Mouse (Mus musculus): ENCODE measurements around the gene Alk. TPM values are rescaled to one million over a fixed set of nuclear protein-coding genes. Genes with fewer than 3 reads are reported as not detected.

Gene Alk
- polyA plus RNA-seq, 1 experiment, result not detected

DNA sequence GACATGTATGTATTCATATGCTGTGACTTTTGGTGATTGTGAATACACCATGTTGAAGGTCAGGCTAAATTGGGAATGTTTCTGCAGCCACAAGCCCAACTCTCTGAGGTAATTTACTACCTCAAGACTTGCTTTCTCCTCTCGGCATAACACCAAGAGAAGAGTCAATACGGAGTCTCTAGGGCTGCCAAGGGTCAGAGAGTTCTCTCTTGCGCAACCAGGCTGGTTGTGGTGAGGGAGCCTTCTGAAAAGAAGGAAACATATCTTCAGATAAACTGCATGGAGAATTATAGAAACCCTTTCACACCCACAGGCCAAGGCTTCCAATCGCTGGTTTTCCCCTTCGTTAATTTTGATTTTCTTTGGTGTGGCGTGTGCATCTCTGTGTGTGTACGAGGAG lies 649.4 kb downstream of the Alk start:
- Histone ChIP-seq H3K27ac (replicated peaks; ENCODE audit: low read depth, low read length) (no peak overlapping the region), H3K4me1 (ENCODE audit: control insufficient read depth, insufficient read depth, insufficient read length, low read length) (no peaks in the 10 kb centered on the region), H3K4me3 (ENCODE audit: insufficient read depth, low read depth, low read length) (no peak overlapping the region)

DNA sequence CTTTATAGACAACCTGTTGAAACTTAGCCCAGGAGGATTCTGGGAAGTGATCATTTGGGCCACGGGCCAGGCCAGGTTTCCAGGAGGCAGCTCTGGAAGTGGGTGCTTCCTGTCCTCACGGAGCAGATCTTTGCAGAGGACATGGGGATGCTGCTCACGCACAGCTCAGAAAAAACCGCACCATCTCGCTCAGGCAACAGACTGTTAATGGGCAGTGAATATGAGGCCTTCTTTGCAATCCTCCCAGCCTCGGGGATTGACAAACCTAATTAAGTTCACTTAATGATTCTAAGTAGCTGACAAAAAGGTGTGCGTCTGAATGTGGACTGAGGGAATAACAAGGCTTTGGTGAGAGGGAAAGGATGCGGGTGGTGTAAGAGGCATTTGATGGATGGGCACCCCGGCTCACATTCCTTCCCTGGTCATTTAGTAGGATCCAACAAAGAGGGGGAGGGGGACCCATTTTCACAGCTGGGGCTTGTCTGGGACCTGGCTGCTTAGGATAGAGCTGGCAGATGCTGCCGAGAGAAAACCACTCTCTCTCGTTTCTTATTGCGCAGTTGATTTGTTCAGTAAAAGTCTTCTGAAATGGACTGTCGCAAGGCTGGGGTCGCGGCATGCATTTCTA lies 650.1 kb downstream of the Alk start:
- Histone ChIP-seq H3K4me3 (ENCODE audit: insufficient read depth, low read depth, low read length) (no peak overlapping the region), H3K4me1 (ENCODE audit: control insufficient read depth, insufficient read depth, insufficient read length, low read length) (no peaks in the 10 kb centered on the region), H3K27ac (replicated peaks; ENCODE audit: low read depth, low read length) (no peak overlapping the region)

DNA sequence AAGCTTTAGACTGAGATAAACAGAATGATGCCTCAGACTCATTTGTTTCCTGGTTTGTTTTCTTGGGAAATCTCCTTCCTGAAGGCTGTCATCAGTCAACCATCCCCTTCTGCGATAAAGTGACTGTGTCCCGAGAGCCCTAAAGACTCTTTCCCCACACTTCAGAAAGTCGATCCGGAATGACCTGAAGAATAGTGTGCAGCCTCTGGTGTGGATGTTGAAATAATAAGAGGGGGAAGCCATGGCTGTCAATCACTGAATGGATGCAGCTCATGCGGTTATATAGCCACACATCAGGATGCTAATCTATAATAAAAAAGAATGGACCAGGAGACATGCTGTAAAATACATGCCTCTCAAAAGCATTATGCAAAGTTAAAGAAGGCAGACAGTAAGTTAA lies 653.5 kb downstream of the Alk start:
- Histone ChIP-seq H3K4me1 (ENCODE audit: control insufficient read depth, insufficient read depth, insufficient read length, low read length) (no peaks in the 10 kb centered on the region), H3K4me3 (ENCODE audit: insufficient read depth, low read depth, low read length) (no peak overlapping the region), H3K27ac (replicated peaks; ENCODE audit: low read depth, low read length) (no peak overlapping the region)

DNA sequence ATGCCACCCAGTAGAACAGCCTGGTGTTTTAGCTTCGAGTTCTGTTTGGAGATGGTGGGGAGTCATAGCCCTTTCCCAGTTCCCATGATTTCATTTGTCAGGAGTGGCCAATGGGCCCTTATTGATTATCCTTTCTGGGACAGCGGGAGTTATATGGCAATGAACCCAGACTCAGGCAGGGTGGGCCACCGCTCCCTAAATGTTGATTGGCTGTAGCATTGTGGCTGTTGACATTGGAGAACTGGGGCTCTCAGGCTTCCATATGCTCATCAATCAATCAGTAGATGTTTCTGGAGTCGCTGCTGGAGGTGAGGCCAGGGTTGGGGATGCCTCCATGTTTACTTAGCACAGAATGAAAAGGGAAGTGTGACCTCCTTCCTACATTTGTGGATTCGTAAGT lies 655.7 kb downstream of the Alk start:
- H3K4me1 ChIP-seq (ENCODE audit: control insufficient read depth, insufficient read depth, insufficient read length, low read length), result no peaks in the 10 kb centered on the region
- no peak overlapping the region for H3K4me3 ChIP-seq (ENCODE audit: insufficient read depth, low read depth, low read length)
- H3K27ac ChIP-seq (replicated peaks; ENCODE audit: low read depth, low read length), result no peak overlapping the region

DNA sequence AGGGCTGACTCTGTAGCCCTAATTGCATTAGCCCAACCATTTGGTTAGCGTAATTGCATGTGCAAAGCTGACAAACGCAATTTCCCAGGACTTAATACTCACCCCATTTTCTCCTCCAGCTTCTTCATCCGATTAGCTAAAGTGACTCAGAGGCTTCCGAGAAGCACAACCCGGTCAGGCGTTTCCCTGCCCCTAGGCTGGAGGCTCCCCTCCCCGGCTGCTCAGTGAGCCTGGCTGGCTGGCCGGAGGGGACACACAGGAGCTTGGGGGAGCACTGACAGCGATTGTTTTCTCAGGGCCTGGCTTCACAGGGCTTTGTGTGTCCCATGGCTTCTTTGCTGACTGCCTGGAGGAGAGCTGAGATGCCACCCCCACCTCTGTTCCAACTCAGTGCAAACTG lies 657.0 kb downstream of the Alk start:
- Histone ChIP-seq H3K4me1 (ENCODE audit: control insufficient read depth, insufficient read depth, insufficient read length, low read length) (no peaks in the 10 kb centered on the region), H3K4me3 (ENCODE audit: insufficient read depth, low read depth, low read length) (no peak overlapping the region), H3K27ac (replicated peaks; ENCODE audit: low read depth, low read length) (no peak overlapping the region)

DNA sequence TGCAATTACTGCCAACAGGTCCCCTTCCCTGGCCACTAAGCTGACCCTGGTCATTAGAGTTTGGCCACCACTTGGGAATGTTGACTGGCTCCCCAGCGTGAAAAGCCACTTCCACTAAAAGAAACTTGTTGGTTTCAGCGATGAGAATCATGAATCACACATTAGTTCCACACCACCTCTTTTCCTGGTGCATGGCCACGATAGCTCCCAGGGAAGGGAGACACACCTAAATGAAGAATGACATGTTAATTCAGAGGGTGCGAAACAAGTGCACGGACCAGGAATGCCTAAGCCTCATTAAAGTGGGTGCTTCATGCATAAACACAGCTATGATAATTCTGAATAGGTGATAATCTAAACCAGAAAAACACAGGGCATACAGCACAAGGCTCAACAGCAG lies 660.4 kb downstream of the Alk start:
- Histone ChIP-seq H3K4me1 (ENCODE audit: control insufficient read depth, insufficient read depth, insufficient read length, low read length) (no peaks in the 10 kb centered on the region), H3K4me3 (ENCODE audit: insufficient read depth, low read depth, low read length) (no peak overlapping the region), H3K27ac (replicated peaks; ENCODE audit: low read depth, low read length) (no peak overlapping the region)

DNA sequence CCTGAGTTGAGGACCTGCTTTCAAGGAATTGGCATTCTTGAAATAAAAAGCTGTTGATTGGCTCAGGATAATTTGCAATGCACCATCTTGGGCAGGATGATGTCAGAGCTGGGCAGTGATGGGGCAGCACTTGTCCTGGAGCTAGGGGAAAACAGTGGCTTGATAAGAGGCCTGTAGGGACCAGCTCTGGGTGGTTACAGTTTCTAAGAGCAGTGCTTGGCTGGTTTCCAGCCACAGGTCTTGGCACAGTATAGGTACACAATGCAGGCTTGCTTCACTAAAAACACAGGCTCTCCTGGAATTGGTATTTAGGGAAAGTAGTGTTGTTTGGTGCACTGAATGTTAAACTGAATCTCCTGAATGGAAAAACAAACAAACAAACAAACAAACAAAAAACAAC lies 662.4 kb downstream of the Alk start:
- H3K27ac ChIP-seq (replicated peaks; ENCODE audit: low read depth, low read length), result no peak overlapping the region
- no peak overlapping the region for H3K4me3 ChIP-seq (ENCODE audit: insufficient read depth, low read depth, low read length)
- H3K4me1 ChIP-seq (ENCODE audit: control insufficient read depth, insufficient read depth, insufficient read length, low read length), result no peaks in the 10 kb centered on the region

DNA sequence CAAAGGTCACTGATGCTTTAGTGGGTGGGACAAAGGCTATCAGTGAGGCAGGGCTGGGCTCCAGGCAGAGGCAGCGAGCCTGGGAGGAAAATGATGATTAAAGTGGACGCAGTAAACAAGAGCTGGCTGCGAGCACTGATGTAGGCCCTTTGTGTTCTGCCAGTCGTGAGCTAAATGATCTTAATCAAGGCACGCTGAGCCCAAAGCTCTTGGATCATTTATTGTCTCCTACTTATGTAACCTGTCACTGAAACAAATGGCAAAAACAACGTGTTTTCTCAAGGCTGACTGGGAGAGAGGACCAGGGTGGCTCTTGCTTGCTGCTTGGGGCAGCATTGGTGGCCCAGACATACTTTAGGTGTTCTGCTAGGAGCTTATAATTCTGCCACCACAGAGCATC lies 663.0 kb downstream of the Alk start:
- H3K4me3 ChIP-seq (ENCODE audit: insufficient read depth, low read depth, low read length), result no peak overlapping the region
- no peaks in the 10 kb centered on the region for H3K4me1 ChIP-seq (ENCODE audit: control insufficient read depth, insufficient read depth, insufficient read length, low read length)
- H3K27ac ChIP-seq (replicated peaks; ENCODE audit: low read depth, low read length), result no peak overlapping the region

DNA sequence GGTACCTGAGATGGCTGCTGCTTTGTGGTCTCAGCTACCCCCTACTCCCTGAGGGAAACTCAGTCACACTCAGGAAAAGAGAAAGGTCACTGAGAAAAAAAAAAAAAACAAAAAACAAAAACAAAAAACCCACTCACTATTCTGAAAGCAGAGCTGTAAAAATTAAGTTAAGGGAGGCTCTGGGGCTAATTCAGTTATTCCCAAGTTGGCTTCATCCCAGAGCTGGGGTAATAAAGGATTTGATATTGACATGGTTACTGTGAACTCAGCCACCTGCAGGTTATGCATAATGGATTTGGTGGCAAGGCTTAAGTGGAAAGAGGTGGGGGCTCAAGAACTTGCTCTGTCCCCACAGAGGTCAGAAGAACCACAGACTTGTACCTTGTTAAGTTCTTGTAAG lies 667.7 kb downstream of the Alk start:
- H3K4me3 ChIP-seq (ENCODE audit: insufficient read depth, low read depth, low read length), result no peak overlapping the region
- no peak overlapping the region for H3K27ac ChIP-seq (replicated peaks; ENCODE audit: low read depth, low read length)
- H3K4me1 ChIP-seq (ENCODE audit: control insufficient read depth, insufficient read depth, insufficient read length, low read length), result no peaks in the 10 kb centered on the region

DNA sequence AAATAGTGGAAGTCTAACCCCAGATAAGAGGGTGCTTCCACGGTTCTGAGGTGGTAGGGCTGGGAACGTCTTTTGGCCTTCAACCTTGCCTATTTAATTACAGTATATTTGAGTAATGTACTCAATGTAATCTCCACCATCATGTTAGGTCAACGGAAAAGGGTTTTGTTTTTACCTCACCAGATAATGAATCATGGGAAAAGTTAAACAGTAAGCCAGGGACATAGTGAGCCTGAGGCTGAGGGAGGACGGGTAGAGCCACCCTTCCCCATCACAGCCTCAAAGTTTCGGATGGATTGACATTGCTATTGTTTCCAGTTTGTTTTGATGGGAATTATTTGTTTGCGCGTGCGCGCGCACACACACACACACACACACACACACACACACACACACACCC lies 668.6 kb downstream of the Alk start:
- no peak overlapping the region for H3K27ac ChIP-seq (replicated peaks; ENCODE audit: low read depth, low read length)
- no peaks in the 10 kb centered on the region for H3K4me1 ChIP-seq (ENCODE audit: control insufficient read depth, insufficient read depth, insufficient read length, low read length)
- no peak overlapping the region for H3K4me3 ChIP-seq (ENCODE audit: insufficient read depth, low read depth, low read length)

DNA sequence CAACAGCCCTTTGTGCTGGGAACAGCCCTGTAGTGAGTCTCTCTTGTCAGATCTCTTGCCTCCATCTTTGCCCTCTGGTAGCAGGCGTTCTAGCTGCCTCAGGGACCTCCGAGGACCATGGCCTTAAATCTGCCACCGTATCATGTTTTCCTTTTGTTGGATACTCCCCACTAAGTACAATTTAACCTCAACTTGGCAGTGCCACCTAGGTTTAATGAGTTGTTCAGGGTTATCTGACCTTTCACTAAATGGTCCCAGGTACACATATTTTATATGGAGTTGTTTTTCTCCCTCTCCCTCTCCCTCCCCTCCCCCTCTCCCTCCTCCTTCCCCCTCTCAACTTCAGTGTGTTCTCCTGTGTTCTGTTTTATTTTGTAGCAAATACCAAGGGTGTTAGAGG lies 669.1 kb downstream of the Alk start:
- Histone ChIP-seq H3K4me3 (ENCODE audit: insufficient read depth, low read depth, low read length) (no peak overlapping the region), H3K27ac (replicated peaks; ENCODE audit: low read depth, low read length) (no peak overlapping the region), H3K4me1 (ENCODE audit: control insufficient read depth, insufficient read depth, insufficient read length, low read length) (no peaks in the 10 kb centered on the region)

DNA sequence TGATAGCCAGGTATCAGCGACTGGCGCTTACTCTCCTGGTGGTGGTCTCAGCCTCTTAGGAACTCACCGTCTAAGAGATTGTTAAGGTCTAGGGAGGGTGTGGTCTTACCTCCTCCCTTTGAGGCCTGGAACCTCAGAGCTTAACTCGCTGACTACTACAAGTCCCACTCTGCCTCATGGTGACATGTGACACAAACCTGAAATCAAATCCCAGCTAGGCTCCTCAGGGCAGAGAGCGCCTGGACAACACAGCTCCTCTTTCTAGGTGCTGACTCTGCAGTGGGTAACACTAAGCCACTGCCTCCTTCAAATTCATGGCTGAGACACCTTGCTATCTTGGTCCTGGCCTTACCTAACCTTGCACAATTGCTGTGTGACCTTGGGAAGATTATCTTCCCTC lies 689.5 kb downstream of the Alk start:
- H3K4me3 ChIP-seq (ENCODE audit: insufficient read depth, low read depth, low read length), result no peak overlapping the region
- no peak overlapping the region for H3K27ac ChIP-seq (replicated peaks; ENCODE audit: low read depth, low read length)
- no peaks in the 10 kb centered on the region for H3K4me1 ChIP-seq (ENCODE audit: control insufficient read depth, insufficient read depth, insufficient read length, low read length)

DNA sequence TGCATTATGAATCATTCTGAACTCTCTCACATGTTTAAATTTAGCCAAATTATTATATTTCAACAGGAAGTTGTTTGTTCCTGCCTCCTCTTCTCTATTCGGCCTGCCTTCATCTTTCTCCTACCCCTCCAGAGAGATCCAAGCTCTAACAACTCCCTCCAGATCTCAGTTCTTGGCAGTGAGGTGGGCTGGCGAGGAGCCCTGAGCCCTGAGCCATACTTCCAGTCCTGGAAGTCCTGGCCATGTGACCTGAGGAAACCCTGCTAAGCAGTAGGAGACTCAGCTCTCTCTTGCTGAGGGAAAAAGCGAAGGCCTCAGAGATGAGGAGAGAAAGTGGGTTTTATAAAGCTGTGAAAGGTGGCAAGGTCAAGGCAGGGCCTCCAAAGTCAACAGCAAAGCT lies 689.9 kb downstream of the Alk start:
- Histone ChIP-seq H3K27ac (replicated peaks; ENCODE audit: low read depth, low read length) (no peak overlapping the region), H3K4me1 (ENCODE audit: control insufficient read depth, insufficient read depth, insufficient read length, low read length) (no peaks in the 10 kb centered on the region), H3K4me3 (ENCODE audit: insufficient read depth, low read depth, low read length) (no peak overlapping the region)

DNA sequence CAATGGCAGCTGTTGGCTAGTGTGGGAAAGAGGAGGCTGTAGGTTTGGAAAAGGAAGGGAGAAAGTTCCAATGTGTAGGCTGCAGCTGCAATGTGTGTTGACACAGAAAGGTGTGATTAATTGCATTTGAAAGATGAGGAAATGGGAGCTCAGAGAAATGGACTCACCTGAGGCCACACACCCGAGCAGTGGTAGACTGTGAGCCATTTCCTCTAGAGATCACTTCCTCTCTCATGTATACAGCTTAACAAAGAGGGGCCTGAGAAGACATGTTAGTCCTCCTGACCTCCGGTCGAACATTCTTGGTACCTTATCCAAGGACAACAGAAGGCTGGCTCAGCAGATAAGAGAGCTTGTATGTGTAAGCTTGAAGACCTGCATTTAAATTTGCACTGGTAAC lies 691.2 kb downstream of the Alk start:
- Histone ChIP-seq H3K27ac (replicated peaks; ENCODE audit: low read depth, low read length) (no peak overlapping the region), H3K4me3 (ENCODE audit: insufficient read depth, low read depth, low read length) (no peak overlapping the region), H3K4me1 (ENCODE audit: control insufficient read depth, insufficient read depth, insufficient read length, low read length) (no peaks in the 10 kb centered on the region)

DNA sequence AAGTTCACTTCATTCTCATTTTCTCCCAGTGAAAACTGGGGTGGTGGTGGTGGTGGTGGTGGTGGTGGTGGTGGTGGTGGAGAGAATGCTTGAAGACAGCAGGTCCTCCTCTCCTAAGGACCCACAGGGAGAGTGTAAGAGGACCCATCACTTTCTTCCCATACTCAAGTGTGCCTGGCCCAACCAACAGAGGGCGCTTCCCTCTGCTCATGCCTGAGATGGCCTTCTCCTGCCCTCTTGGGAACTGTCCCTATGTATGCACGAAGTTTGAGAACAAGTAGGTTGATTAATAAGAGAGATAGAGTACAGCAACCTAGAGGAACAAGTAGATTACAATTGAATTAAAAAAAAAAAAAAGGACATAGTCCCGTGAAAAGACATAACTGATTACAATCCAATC lies 695.3 kb downstream of the Alk start:
- Histone ChIP-seq H3K27ac (replicated peaks; ENCODE audit: low read depth, low read length) (no peak overlapping the region), H3K4me1 (ENCODE audit: control insufficient read depth, insufficient read depth, insufficient read length, low read length) (no peaks in the 10 kb centered on the region), H3K4me3 (ENCODE audit: insufficient read depth, low read depth, low read length) (no peak overlapping the region)

DNA sequence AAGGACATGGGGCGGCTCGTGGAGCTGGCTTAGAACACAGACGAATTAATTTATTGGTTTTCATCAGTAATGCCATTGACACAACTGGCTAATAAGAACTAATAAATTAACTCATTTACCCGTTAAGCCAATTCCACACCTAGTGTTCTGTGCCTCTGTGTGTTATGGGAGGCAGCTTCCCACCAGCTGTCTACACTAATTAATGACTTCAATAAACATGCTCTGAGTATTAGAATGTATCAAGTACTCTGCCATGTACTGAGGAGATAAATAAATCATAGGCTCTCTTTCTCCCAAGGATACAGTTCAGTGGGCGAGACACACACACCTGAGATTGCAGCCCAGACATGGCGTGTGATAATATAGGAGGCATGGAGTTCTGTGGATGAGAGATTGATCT lies 723.1 kb downstream of the Alk start:
- no peak overlapping the region for H3K27ac ChIP-seq (replicated peaks; ENCODE audit: low read depth, low read length)
- H3K4me1 ChIP-seq (ENCODE audit: control insufficient read depth, insufficient read depth, insufficient read length, low read length), result no peaks in the 10 kb centered on the region
- no peak overlapping the region for H3K4me3 ChIP-seq (ENCODE audit: insufficient read depth, low read depth, low read length)

DNA sequence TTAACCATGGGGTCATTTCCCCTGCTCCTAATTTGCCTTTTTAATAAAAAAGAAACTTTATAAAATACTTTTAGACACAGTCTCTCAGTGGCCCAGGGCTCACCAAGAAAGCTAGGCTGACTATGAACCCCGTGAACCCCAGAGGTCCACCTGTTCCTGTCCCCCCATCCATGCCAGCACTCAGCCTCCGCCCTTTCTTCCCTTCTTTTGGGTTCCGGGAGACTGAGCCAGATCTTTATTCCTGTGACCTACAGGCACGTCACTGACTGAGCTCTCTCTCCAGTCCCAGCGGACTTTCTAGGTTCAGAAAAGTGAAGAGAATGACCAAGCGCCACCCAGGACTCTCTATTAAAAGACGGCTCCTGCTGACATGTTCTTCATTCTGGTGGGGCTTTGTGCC lies 728.9 kb downstream of the Alk start:
- no peak overlapping the region for H3K27ac ChIP-seq (replicated peaks; ENCODE audit: low read depth, low read length)
- no peaks in the 10 kb centered on the region for H3K4me1 ChIP-seq (ENCODE audit: control insufficient read depth, insufficient read depth, insufficient read length, low read length)
- no peak overlapping the region for H3K4me3 ChIP-seq (ENCODE audit: insufficient read depth, low read depth, low read length)

All from brown adipose tissue, adult 24 weeks (tissue).